Mouse (Mus musculus) heart, postnatal 0 days (tissue): ENCODE results near the gene Vamp5.

Experiments used
- CTCF ChIP-seq: IDR thresholded peaks from 2 replicates; pipeline ENCODE4 v1.5.1; 2016; ENCODE audit warnings: antibody characterized with exemption, control low read depth, low read depth
- EP300 ChIP-seq: IDR thresholded peaks from 2 replicates; pipeline ENCODE4 v1.6.1; 2016; ENCODE audit warnings: antibody characterized with exemption, low read depth

DNA sequence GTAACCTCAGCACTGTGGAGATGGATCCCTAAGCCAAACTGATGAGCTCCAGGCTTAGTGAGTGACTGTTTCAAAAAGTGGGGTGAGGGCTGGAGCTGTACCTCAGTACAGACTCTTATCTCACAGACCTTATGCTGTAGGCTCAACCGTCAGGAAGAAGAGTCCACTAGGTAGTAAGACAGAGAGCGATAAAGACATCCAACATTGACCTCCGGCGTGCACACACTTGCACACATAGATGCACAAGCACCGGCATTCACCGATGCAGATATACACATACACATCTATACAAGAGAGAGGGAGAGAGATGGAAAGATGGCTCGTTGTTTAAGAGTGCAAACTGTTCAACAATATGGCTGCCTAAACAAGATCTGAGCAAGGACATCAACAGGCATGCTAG, 3.7 kb upstream of the Vamp5 start:
- TF ChIP-seq EP300 = no peak
- no peak for TF ChIP-seq CTCF
